ENCODE assay signal across 14 mouse cellular contexts in genomic region chr8:46568942-46569341, GRCm38 (mm10). TPM values are rescaled to one million over a fixed set of nuclear protein-coding genes. Genes with fewer than 3 reads are reported as not detected.
DNase-seq lines count a peak whose midpoint lies in the region; ATAC-seq and TF ChIP-seq lines count a peak whose summit lies in the region.
"Had no signal": no experiment of that assay in that cellular context is flagged by ENCODE, and none has a peak within 500 bp of the region (broad histone marks: within the 10 kb centered on the region; RNA-seq: fewer than 3 reads in every experiment).

No protein-coding gene starts in this region.

- H3K9ac ChIP-seq in heart, adult 2 months (ENCODE audit: low read depth, low read length), result no peak overlapping the region
- no peak overlapping the region for H3K9ac ChIP-seq in heart, embryonic 12.5 days
- no peak overlapping the region for H3K9ac ChIP-seq in lung, embryonic 14.5 days
- H3K9ac ChIP-seq in forebrain, embryonic 11.5 days (ENCODE audit: low read length), result no peak overlapping the region
- H3K9ac ChIP-seq: hindbrain, embryonic 15.5 days had no signal

- intact Hi-C loops in heart, adult 2 months (cut with DNase I), result no loop called here

- WGBS in heart, adult 2 months, result 81% methylated on average over 2 of the region's 2 CpGs
- 82% methylated on average over 2 of the region's 2 CpGs for WGBS in heart, embryonic 12.5 days
- 78% methylated on average over 2 of the region's 2 CpGs for WGBS in lung, embryonic 14.5 days
- 82% methylated on average over 2 of the region's 2 CpGs for WGBS in forebrain, embryonic 11.5 days

- H3K36me3 ChIP-seq in heart, adult 2 months (ENCODE audit: control insufficient read depth, insufficient read depth, low read length), result no peaks in the 10 kb centered on the region
- H3K36me3 ChIP-seq in heart, embryonic 12.5 days, result peaks cover 28% of the 10 kb centered on the region
- peaks cover 33% of the 10 kb centered on the region for H3K36me3 ChIP-seq in lung, embryonic 14.5 days (ENCODE audit: insufficient read depth)
- peaks cover 2% of the 10 kb centered on the region; the same call in 1 of the 2 replicates for H3K36me3 ChIP-seq in forebrain, embryonic 11.5 days (ENCODE audit: control insufficient read depth, insufficient read depth, low read length)
- H3K36me3 ChIP-seq: hindbrain, embryonic 15.5 days had no signal

- H3K4me2 ChIP-seq in heart, embryonic 12.5 days, result no peak overlapping the region
- no peak overlapping the region for H3K4me2 ChIP-seq in lung, embryonic 14.5 days
- H3K4me2 ChIP-seq in forebrain, embryonic 11.5 days (ENCODE audit: low read depth, low read length, severe bottlenecking), result no peak overlapping the region
- H3K4me2 ChIP-seq: hindbrain, embryonic 15.5 days had no signal

- no peak for ATAC-seq in heart, embryonic 12.5 days (ENCODE audit: insufficient number of reproducible peaks, low FRiP score)
- no peak for ATAC-seq in lung, embryonic 14.5 days (ENCODE audit: insufficient read depth)
- peak; percentile 65 for ATAC-seq in megakaryocyte progenitor cell, adult 5-6 weeks (replicated peaks; ENCODE audit: poor library complexity)
- ATAC-seq in forebrain, embryonic 11.5 days (replicated peaks; ENCODE audit: low FRiP score), result no peak
- ATAC-seq: activated CD4-positive, CD25-positive, alpha-beta regulatory T cell, adult 4 months had no signal

- no peak overlapping the region for H3K4me3 ChIP-seq in heart, adult 2 months
- no peak overlapping the region for H3K4me3 ChIP-seq in heart, embryonic 12.5 days
- H3K4me3 ChIP-seq in lung, embryonic 14.5 days (ENCODE audit: low read depth, low read length), result no peak overlapping the region
- H3K4me3 ChIP-seq in forebrain, embryonic 11.5 days (ENCODE audit: low read depth, low read length), result no peak overlapping the region
- H3K4me3 ChIP-seq: erythroblast, embryonic 14.5 days; hindbrain, embryonic 15.5 days had no signal

- peak; percentile 30; the same call in 1 of the 2 replicates for TF ChIP-seq CTCF in heart, adult 2 months (IDR thresholded peaks at IDR 0.05)
- TF ChIP-seq CTCF in lung, embryonic 14.5 days (IDR thresholded peaks at IDR 0.05; ENCODE audit: low read depth), result peak; percentile 49

- H3K4me1 ChIP-seq in heart, adult 2 months (ENCODE audit: control insufficient read depth, insufficient read depth, low read length), result no peaks in the 10 kb centered on the region
- H3K4me1 ChIP-seq in heart, embryonic 12.5 days (replicated peaks), result no peaks in the 10 kb centered on the region
- no peaks in the 10 kb centered on the region; the same call in 1 of the 2 replicates for H3K4me1 ChIP-seq in lung, embryonic 14.5 days (ENCODE audit: insufficient read depth)
- H3K4me1 ChIP-seq in forebrain, embryonic 11.5 days (replicated peaks; ENCODE audit: control insufficient read depth, insufficient read depth, low read length), result no peaks in the 10 kb centered on the region
- H3K4me1 ChIP-seq: hindbrain, embryonic 15.5 days had no signal

- TF ChIP-seq POLR2A in heart, adult 2 months (IDR thresholded peaks at IDR 0.05; ENCODE audit: insufficient read depth, low read depth, low read length), result no peak

- no peaks in the 10 kb centered on the region for H3K79me2 ChIP-seq in heart, adult 2 months (replicated peaks; ENCODE audit: control insufficient read depth, insufficient read depth, low read length)

- no peak for DNase-seq in heart, adult 2 months
- DNase-seq in lung, embryonic 14.5 days, result peak; percentile 26
- DNase-seq in lung, postnatal 25 days (ENCODE audit: low spot score), result no peak
- DNase-seq in NIH3T3 (ENCODE audit: low read depth), result peak; percentile 45
- DNase-seq in ovary, postnatal 36 days (ENCODE audit: low spot score), result no peak
- no peak for DNase-seq in forebrain, embryonic 11.5 days (ENCODE audit: low spot score)
- DNase-seq: cerebellum, postnatal 10 days; gastrocnemius, postnatal 10 days; kidney, postnatal 25 days had no signal

- H3K9me3 ChIP-seq in heart, embryonic 12.5 days (replicated peaks), result no peaks in the 10 kb centered on the region
- no peaks in the 10 kb centered on the region for H3K9me3 ChIP-seq in lung, embryonic 14.5 days (ENCODE audit: low read depth, low read length)
- no peaks in the 10 kb centered on the region for H3K9me3 ChIP-seq in forebrain, embryonic 11.5 days (ENCODE audit: control insufficient read depth, low read length)
- H3K9me3 ChIP-seq: hindbrain, embryonic 15.5 days had no signal

- no peak for TF ChIP-seq EP300 in heart, adult 2 months (IDR thresholded peaks at IDR 0.05; ENCODE audit: insufficient read depth, low read depth, low read length)

- no peaks in the 10 kb centered on the region for H3K27me3 ChIP-seq in heart, adult 2 months (ENCODE audit: control insufficient read depth, insufficient read depth, low read length)
- H3K27me3 ChIP-seq in heart, embryonic 12.5 days (replicated peaks), result no peaks in the 10 kb centered on the region
- no peaks in the 10 kb centered on the region for H3K27me3 ChIP-seq in lung, embryonic 14.5 days (ENCODE audit: insufficient read depth, low read length)
- no peaks in the 10 kb centered on the region for H3K27me3 ChIP-seq in forebrain, embryonic 11.5 days (ENCODE audit: control insufficient read depth, insufficient read depth, low read length)
- H3K27me3 ChIP-seq: hindbrain, embryonic 15.5 days had no signal

- H3K27ac ChIP-seq in heart, adult 2 months, result no peak overlapping the region
- no peak overlapping the region for H3K27ac ChIP-seq in heart, embryonic 12.5 days (ENCODE audit: poor library complexity, severe bottlenecking)
- no peak overlapping the region for H3K27ac ChIP-seq in lung, embryonic 14.5 days (ENCODE audit: low read depth)
- H3K27ac ChIP-seq in forebrain, embryonic 11.5 days (ENCODE audit: low read depth, low read length), result no peak overlapping the region
- H3K27ac ChIP-seq: hindbrain, embryonic 15.5 days had no signal

RNA-seq across cellular contexts. Expression of gene Cenpu, which starts 17.1 kb away (rescaled TPM):
- under 1 TPM; 0.30 to 0.73 TPM for total RNA-seq in heart, adult 2 months (2021)
- 0.21 and 0.50 TPM in 2 replicates for polyA plus RNA-seq in heart, adult 2 months (2012; rRNA removed)
- polyA plus RNA-seq in heart, embryonic 12.5 days (2016; fragmentation: Nextera tagmentation; extraction: Ambion mirVana), result 10.7 and 12.6 TPM in 2 replicates
- polyA plus RNA-seq in lung, embryonic 14.5 days (2014; fragmentation: Nextera tagmentation; extraction: Ambion mirVana), result 24.5 and 25.6 TPM in 2 replicates
- 34.9 and 42.0 TPM in 2 replicates for total RNA-seq in megakaryocyte progenitor cell, adult 5-6 weeks (2015)
- total RNA-seq in megakaryocyte progenitor cell, adult 5-6 weeks (2017), result 71.4 and 104 TPM in 2 replicates
- 32.6 and 35.2 TPM in 2 replicates for polyA plus RNA-seq in forebrain, embryonic 11.5 days (2014; fragmentation: Nextera tagmentation; extraction: Ambion mirVana)

RNA-seq across cellular contexts. Expression of gene Primpol, which starts 48.1 kb away (rescaled TPM):
- 1 to 10 TPM; 1.9 to 2.4 TPM for total RNA-seq in heart, adult 2 months (2021)
- polyA plus RNA-seq in heart, adult 2 months (2012; rRNA removed), result 0.86 and 1.00 TPM in 2 replicates
- polyA plus RNA-seq in heart, embryonic 12.5 days (2016; fragmentation: Nextera tagmentation; extraction: Ambion mirVana), result 11.2 and 14.2 TPM in 2 replicates
- polyA plus RNA-seq in lung, embryonic 14.5 days (2014; fragmentation: Nextera tagmentation; extraction: Ambion mirVana), result 11.2 and 11.4 TPM in 2 replicates
- 9.2 and 16.4 TPM in 2 replicates for total RNA-seq in megakaryocyte progenitor cell, adult 5-6 weeks (2015)
- 7.5 and 7.9 TPM in 2 replicates for total RNA-seq in megakaryocyte progenitor cell, adult 5-6 weeks (2017)
- 7.9 and 14.9 TPM in 2 replicates for polyA plus RNA-seq in forebrain, embryonic 11.5 days (2014; fragmentation: Nextera tagmentation; extraction: Ambion mirVana)

RNA-seq across cellular contexts. Expression of gene Casp3, which starts 48.1 kb away (rescaled TPM):
- total RNA-seq in heart, adult 2 months (2021), result 1 to 10 TPM; 2.2 to 3.3 TPM
- polyA plus RNA-seq in heart, adult 2 months (2012; rRNA removed), result 1.6 and 1.7 TPM in 2 replicates
- 59.1 and 62.4 TPM in 2 replicates for polyA plus RNA-seq in heart, embryonic 12.5 days (2016; fragmentation: Nextera tagmentation; extraction: Ambion mirVana)
- polyA plus RNA-seq in lung, embryonic 14.5 days (2014; fragmentation: Nextera tagmentation; extraction: Ambion mirVana), result 84.1 and 86.7 TPM in 2 replicates
- total RNA-seq in megakaryocyte progenitor cell, adult 5-6 weeks (2015), result 35.4 and 53.7 TPM in 2 replicates
- 85.1 and 113 TPM in 2 replicates for total RNA-seq in megakaryocyte progenitor cell, adult 5-6 weeks (2017)
- 136 and 144 TPM in 2 replicates for polyA plus RNA-seq in forebrain, embryonic 11.5 days (2014; fragmentation: Nextera tagmentation; extraction: Ambion mirVana)

Comparison
In these comparisons a context has a peak if more than half of its experiments do, and no peak if none do; other contexts are left out.
1. DNase-seq: peak in lung, embryonic 14.5 days (single experiment) and NIH3T3 (single experiment); none in heart, adult 2 months (0 of 2), lung, postnatal 25 days (single experiment), ovary, postnatal 36 days (single experiment) and forebrain, embryonic 11.5 days (single experiment).
2. RNA of gene Casp3, which starts 48.1 kb away (polyA plus RNA-seq): 136 to 144 TPM in forebrain, embryonic 11.5 days, 84.1 to 86.7 TPM in lung, embryonic 14.5 days and 59.1 to 62.4 TPM in heart, embryonic 12.5 days; 1.6 to 1.7 TPM in heart, adult 2 months; every median in the first group is over 10 times any median in the second.